Mouse (Mus musculus): Measurements from ENCODE around the gene Erc1. TPM values are rescaled to one million over a fixed set of nuclear protein-coding genes. Genes with fewer than 3 reads are reported as not detected.

The Erc1 gene
- polyA plus RNA-seq, 1 experiment from 2014 or later = 65.3 TPM

DNA sequence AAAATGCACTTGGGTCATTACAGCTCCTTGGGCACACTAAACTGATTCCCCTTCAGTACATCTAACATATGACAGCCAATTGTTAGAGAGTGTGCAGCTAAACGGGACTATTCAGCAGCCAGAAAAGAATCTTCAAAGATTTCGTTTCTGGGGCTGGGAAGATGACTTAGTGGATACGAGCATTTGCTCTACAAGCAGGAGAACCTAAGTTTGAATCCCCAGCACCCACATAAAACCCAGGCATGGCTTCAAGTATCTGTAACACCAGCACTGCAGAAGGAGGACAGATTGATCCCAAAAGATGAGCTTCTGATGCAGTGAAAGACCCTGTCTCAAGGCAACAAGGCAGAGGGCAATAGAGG, 1.4 kb upstream of the Erc1 start:
- peaks cover 20% of the 10 kb centered on the region for H3K4me1 ChIP-seq (ENCODE audit: control insufficient read depth, insufficient read depth, low read length)
- ATAC-seq (ENCODE audit: low FRiP score, low TSS enrichment) = no peak
- no peaks in the 10 kb centered on the region for H3K9me3 ChIP-seq (ENCODE audit: control insufficient read depth, low read length)
- H3K27ac ChIP-seq (replicated peaks; ENCODE audit: low read depth, low read length) = no peak overlapping the region
- no peaks in the 10 kb centered on the region for H3K27me3 ChIP-seq (ENCODE audit: control insufficient read depth, insufficient read depth, low read length)
- H3K4me2 ChIP-seq (ENCODE audit: low read length) = peak overlapping the region; percentile 72
- H3K9ac ChIP-seq (replicated peaks; ENCODE audit: low read length) = peak overlapping the region; percentile 93; the same call in 1 of the 2 replicates
- no peaks in the 10 kb centered on the region for H3K36me3 ChIP-seq (ENCODE audit: control insufficient read depth, insufficient read depth, low read length)
- DNase-seq = peak; percentile 27
- H3K4me3 ChIP-seq (replicated peaks; ENCODE audit: low read depth, low read length) = peak overlapping the region; percentile 97
- 47% methylated on average over 3 of the region's 3 CpGs for WGBS

DNA sequence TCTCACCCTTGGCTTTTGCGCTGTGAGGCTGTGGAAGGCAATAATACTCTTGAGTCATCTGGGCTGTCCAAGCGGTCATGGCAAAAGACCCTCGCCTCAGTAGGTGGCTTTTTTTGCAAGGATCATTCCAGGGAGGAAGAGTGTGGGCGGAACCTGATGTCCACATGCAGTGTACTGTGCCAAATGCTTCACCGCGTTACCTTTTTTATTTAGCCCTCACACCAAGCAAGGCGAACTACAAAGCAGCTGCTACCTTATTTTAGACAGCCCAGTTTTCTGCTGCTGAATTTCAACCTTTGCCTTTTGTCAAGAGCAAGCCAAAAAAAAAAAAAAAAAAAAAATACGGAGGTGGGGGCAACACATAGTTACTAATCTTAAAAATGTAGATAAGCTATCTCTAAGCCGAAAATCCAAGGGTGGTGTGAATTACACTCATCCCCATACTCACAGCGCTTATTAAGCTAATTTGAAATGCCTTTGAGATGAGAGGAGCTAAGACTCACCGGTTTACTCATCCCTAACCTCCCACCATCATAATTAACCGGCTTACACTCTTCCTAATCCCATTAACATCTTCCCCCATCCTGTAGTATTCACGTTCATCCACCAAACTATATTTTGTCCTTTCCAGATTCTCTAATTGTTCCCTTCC, 855 bp upstream of the Erc1 start:
- Histone ChIP-seq H3K4me3 (replicated peaks; ENCODE audit: low read depth, low read length) (peak overlapping the region; percentile 97), H3K36me3 (ENCODE audit: control insufficient read depth, insufficient read depth, low read length) (no peaks in the 10 kb centered on the region), H3K27ac (replicated peaks; ENCODE audit: low read depth, low read length) (peak overlapping the region; percentile 98), H3K4me2 (ENCODE audit: low read length) (peak overlapping the region; percentile 72), H3K4me1 (ENCODE audit: control insufficient read depth, insufficient read depth, low read length) (peaks cover 20% of the 10 kb centered on the region), H3K9me3 (ENCODE audit: control insufficient read depth, low read length) (no peaks in the 10 kb centered on the region), H3K27me3 (ENCODE audit: control insufficient read depth, insufficient read depth, low read length) (no peaks in the 10 kb centered on the region), H3K9ac (replicated peaks; ENCODE audit: low read length) (peak overlapping the region; percentile 93)
- WGBS = 8% methylated on average over 13 of the region's 13 CpGs
- ATAC-seq (ENCODE audit: low FRiP score, low TSS enrichment) (no peak; the same call in 1 of the 2 replicates), DNase-seq (peak; percentile 28)

DNA sequence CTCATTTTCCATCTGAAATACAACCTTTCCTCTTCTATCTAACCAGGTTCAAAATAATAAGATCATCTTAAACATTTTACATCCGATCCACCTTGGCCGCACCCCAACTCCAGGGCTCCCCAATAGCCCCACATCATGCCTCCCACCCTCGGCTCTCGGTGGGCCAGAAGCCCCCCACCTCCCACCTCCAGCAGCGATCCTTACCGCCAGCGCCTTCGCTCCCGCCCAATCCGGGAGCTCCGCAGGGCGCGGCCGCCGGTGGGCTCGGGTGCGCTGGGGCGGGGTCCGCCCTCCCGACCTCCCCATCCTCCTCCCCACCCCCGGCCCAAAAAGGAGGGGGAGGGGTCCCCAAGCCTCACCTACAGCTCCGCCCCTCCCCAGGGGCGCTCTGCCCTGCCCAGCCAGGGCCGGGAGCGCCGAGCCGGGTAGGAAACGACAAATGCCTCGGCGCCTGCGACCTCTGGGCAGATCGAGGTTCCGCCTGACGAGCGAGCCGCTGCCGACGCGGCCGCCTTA, 391 bp downstream of the Erc1 start:
- Histone ChIP-seq H3K4me1 (ENCODE audit: control insufficient read depth, insufficient read depth, low read length) (peaks cover 20% of the 10 kb centered on the region), H3K9me3 (ENCODE audit: control insufficient read depth, low read length) (no peaks in the 10 kb centered on the region), H3K36me3 (ENCODE audit: control insufficient read depth, insufficient read depth, low read length) (no peaks in the 10 kb centered on the region), H3K27ac (replicated peaks; ENCODE audit: low read depth, low read length) (peak overlapping the region; percentile 98), H3K27me3 (ENCODE audit: control insufficient read depth, insufficient read depth, low read length) (no peaks in the 10 kb centered on the region), H3K4me3 (replicated peaks; ENCODE audit: low read depth, low read length) (peak overlapping the region; percentile 97), H3K9ac (replicated peaks; ENCODE audit: low read length) (peak overlapping the region; percentile 93), H3K4me2 (ENCODE audit: low read length) (peak overlapping the region; percentile 72)
- WGBS = 0% methylated on average over 36 of the region's 40 CpGs
- DNase-seq (no peak), ATAC-seq (ENCODE audit: low FRiP score, low TSS enrichment) (peak; percentile 67)

DNA sequence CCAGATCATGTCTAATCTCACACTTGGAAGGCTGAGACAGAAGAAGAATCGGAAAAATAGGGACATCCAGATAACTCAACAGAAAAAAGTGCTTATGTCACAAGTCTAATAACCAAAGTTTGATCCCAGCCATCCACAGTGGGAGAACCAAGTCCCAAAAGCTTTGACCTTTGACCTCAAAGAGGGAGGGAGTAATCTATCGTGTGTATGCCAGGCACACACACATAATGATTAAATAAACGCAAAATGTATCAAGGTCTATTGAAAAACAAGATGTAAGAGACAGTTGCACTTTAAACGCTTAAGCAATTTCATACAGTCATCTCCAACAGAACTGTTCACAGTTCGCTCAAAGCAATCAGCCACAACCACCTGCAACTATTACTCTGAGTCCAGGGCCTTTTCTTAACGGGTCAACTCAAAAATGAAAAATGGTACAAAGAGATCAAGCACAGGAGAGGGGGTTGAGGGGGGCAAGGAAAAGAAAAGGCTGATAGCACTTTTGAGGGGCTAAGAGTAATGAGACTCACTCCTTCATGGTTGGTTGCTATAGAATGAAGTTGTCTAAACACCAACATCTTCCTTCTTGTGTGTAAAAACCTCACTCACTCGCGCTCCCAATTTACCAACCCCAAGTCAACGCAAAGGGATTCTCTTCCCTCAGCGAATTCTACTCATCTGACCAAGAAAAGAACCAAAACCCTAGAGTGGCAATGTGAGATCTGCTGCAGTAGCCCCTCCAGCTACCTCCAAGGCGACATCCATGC, 1.0 kb downstream of the Erc1 start:
- Histone ChIP-seq H3K9me3 (ENCODE audit: control insufficient read depth, low read length) (no peaks in the 10 kb centered on the region), H3K27ac (replicated peaks; ENCODE audit: low read depth, low read length) (peak overlapping the region; percentile 98), H3K27me3 (ENCODE audit: control insufficient read depth, insufficient read depth, low read length) (no peaks in the 10 kb centered on the region), H3K9ac (replicated peaks; ENCODE audit: low read length) (peak overlapping the region; percentile 93), H3K4me1 (ENCODE audit: control insufficient read depth, insufficient read depth, low read length) (peaks cover 20% of the 10 kb centered on the region), H3K4me3 (replicated peaks; ENCODE audit: low read depth, low read length) (peak overlapping the region; percentile 97), H3K36me3 (ENCODE audit: control insufficient read depth, insufficient read depth, low read length) (no peaks in the 10 kb centered on the region), H3K4me2 (ENCODE audit: low read length) (peak overlapping the region; percentile 72)
- DNase-seq (peak; percentile 4), ATAC-seq (ENCODE audit: low FRiP score, low TSS enrichment) (no peak)
- WGBS = 24% methylated on average over 11 of the region's 11 CpGs

DNA sequence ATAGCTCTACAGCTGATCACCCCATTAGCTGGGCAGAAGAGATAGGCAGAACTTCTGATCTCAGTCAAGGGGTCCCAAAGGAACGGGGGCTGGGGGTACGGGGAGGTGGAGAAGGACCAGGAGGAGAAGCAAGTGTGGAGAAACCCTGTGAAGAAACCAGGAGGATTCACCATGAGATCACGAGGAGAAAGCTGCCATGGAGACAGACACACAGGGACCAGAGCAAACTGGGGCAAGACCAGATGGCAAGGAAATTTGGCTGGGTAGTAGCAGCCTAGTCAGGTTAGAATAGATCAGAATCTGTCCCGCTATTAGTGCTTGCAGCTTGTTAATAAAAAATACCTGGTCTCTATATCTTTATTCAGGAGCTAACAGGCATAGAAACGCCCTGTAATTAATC, 18.0 kb downstream of the Erc1 start:
- H3K9ac ChIP-seq (replicated peaks; ENCODE audit: low read length) = no peak overlapping the region
- H3K4me3 ChIP-seq (replicated peaks; ENCODE audit: low read depth, low read length) = no peak overlapping the region
- ATAC-seq (ENCODE audit: low FRiP score, low TSS enrichment) (no peak), DNase-seq (no peak)
- no peaks in the 10 kb centered on the region; the same call in 1 of the 2 replicates for H3K36me3 ChIP-seq (ENCODE audit: control insufficient read depth, insufficient read depth, low read length)
- 89% methylated on average over 5 of the region's 5 CpGs for WGBS
- no peaks in the 10 kb centered on the region for H3K4me1 ChIP-seq (ENCODE audit: control insufficient read depth, insufficient read depth, low read length)
- H3K27me3 ChIP-seq (ENCODE audit: control insufficient read depth, insufficient read depth, low read length) = no peaks in the 10 kb centered on the region
- H3K4me2 ChIP-seq (ENCODE audit: low read length) = no peak overlapping the region
- H3K27ac ChIP-seq (replicated peaks; ENCODE audit: low read depth, low read length) = no peak overlapping the region
- no peaks in the 10 kb centered on the region for H3K9me3 ChIP-seq (ENCODE audit: control insufficient read depth, low read length)

DNA sequence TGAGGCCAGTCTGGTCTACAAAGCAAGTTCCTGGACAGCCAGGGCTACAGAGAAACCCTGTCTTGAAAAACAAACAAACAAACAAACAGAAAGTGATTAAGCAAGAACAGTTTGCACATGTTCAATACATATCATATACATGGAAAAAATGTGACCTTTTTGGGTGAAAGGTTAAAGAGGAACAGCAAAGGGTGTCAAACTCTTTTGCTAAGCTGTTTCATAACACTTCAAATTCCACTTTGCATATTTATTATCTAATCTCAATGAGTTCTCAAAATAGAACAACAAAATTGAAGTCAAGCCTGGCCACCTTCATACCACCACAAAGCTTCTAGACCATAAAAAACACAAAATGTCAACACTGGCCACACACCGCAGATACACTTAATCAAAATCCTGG, 19.8 kb downstream of the Erc1 start:
- WGBS = 100% methylated on average over 1 of the region's 1 CpGs
- Histone ChIP-seq H3K4me1 (ENCODE audit: control insufficient read depth, insufficient read depth, low read length) (no peaks in the 10 kb centered on the region), H3K9me3 (ENCODE audit: control insufficient read depth, low read length) (no peaks in the 10 kb centered on the region)

DNA sequence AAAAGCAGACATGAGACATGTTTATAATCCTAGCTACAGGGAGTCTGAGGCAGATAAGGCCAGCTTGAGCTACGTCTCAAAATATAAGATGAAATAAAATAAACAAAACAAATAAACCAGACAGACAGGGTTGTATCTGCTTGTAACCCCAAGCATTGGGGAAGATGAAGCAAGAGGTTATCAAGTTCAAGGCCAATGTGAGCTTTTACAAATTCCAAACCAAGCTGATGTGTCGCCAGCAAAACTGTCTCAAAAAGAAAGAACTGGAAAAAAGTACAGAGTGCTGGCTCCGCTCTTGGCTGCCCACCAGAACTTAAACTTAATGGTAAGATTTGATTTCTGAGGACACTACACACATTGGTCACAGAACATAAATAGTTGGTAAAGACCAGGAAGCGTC, 21.3 kb downstream of the Erc1 start:
- Histone ChIP-seq H3K4me1 (ENCODE audit: control insufficient read depth, insufficient read depth, low read length) (0 out of 2 replicates have a peak, but pooled peaks cover 5% of the 10 kb centered on the region), H3K27ac (replicated peaks; ENCODE audit: low read depth, low read length) (no peak overlapping the region), H3K9ac (replicated peaks; ENCODE audit: low read length) (no peak overlapping the region), H3K4me2 (ENCODE audit: low read length) (no peak overlapping the region), H3K4me3 (replicated peaks; ENCODE audit: low read depth, low read length) (no peak overlapping the region), H3K27me3 (ENCODE audit: control insufficient read depth, insufficient read depth, low read length) (no peaks in the 10 kb centered on the region), H3K36me3 (ENCODE audit: control insufficient read depth, insufficient read depth, low read length) (peaks cover 7% of the 10 kb centered on the region), H3K9me3 (ENCODE audit: control insufficient read depth, low read length) (no peaks in the 10 kb centered on the region)
- DNase-seq (no peak), ATAC-seq (ENCODE audit: low FRiP score, low TSS enrichment) (no peak)
- WGBS = 92% methylated on average over 4 of the region's 4 CpGs

More for the DNA sequence above, 19.8 kb downstream of the Erc1 start:
- ATAC-seq (ENCODE audit: low FRiP score, low TSS enrichment) (no peak), DNase-seq (no peak)
- peaks cover 7% of the 10 kb centered on the region for H3K36me3 ChIP-seq (ENCODE audit: control insufficient read depth, insufficient read depth, low read length)
- no peaks in the 10 kb centered on the region for H3K27me3 ChIP-seq (ENCODE audit: control insufficient read depth, insufficient read depth, low read length)
- no peak overlapping the region for H3K4me2 ChIP-seq (ENCODE audit: low read length)
- no peak overlapping the region for H3K4me3 ChIP-seq (replicated peaks; ENCODE audit: low read depth, low read length)
- H3K9ac ChIP-seq (replicated peaks; ENCODE audit: low read length) = no peak overlapping the region
- no peak overlapping the region for H3K27ac ChIP-seq (replicated peaks; ENCODE audit: low read depth, low read length)

DNA sequence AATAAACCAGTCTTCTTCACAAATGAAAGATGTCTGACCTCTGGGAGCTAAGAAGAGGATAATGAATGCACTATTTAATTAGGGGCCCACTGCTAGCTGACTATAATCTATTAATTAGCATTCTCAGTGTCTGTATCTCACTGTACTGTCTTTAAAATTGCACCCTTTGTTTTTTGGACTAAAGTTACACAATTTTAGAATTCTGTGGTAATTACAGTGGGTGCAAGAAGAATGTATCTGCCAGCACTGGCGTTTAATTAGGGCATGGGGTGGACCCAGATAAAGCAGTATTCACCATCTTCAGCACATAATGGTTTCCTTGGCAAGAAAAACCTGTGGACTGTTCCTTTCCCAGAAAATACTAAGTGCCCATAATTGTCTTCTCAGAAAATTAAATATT, 25.8 kb downstream of the Erc1 start:
- ATAC-seq (ENCODE audit: low FRiP score, low TSS enrichment) = no peak
- H3K27ac ChIP-seq (replicated peaks; ENCODE audit: low read depth, low read length) = 0 out of 2 replicates have a peak overlapping the region, but pooled peaks have one; percentile 41
- no peaks in the 10 kb centered on the region for H3K27me3 ChIP-seq (ENCODE audit: control insufficient read depth, insufficient read depth, low read length)
- no peak overlapping the region for H3K4me2 ChIP-seq (ENCODE audit: low read length)
- 0 out of 2 replicates have a peak, but pooled peaks cover 5% of the 10 kb centered on the region for H3K4me1 ChIP-seq (ENCODE audit: control insufficient read depth, insufficient read depth, low read length)
- no peaks in the 10 kb centered on the region for H3K9me3 ChIP-seq (ENCODE audit: control insufficient read depth, low read length)
- WGBS = 67% methylated on average over 1 of the region's 1 CpGs
- no peak overlapping the region for H3K4me3 ChIP-seq (replicated peaks; ENCODE audit: low read depth, low read length)
- H3K9ac ChIP-seq (replicated peaks; ENCODE audit: low read length) = no peak overlapping the region
- no peak for DNase-seq
- H3K36me3 ChIP-seq (ENCODE audit: control insufficient read depth, insufficient read depth, low read length) = peaks cover 7% of the 10 kb centered on the region

Measured in midbrain, embryonic 14.5 days (tissue).